Mouse (Mus musculus): Measurements from ENCODE around the gene Trim75.
"Not testable (repeated sequence)": the region's sequence is repeated elsewhere in the genome, so short reads cannot be mapped to it uniquely, and the experiment has no call there.

The Trim75 gene

DNA sequence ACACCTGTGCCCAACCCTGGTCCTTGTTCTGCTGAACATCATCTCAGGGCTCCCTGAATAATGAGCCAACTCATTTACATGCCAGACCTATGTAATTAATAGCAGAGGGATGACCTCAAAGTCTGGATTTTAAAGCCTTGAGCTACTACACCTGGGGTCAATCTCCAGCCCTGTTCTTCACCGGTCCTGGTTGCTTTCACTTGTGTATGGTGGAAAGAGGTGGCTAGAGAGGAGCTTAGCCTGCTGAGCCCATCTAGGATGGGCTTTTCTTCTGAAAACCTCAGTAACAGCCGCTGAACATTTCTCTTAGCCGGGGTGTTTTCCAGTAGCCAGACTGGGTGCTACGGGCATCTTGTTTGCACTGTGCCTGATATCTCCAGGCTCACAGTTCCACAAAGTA, at the start of gene Trim75:
Trim75 (minus strand) TSS at position 101 of the 400 bp plus-strand sequence.
- no peak for DNase-seq (ENCODE audit: low read depth, low spot score)

GRCm38 (mm10) chr8:65037117-65037533, 49.5 kb upstream of the Trim75 start, which contains the start of gene Apela:
Apela (minus strand) TSS chr8:65037336.
- DNase-seq (ENCODE audit: low read depth, low spot score) = peak; percentile 86

DNA sequence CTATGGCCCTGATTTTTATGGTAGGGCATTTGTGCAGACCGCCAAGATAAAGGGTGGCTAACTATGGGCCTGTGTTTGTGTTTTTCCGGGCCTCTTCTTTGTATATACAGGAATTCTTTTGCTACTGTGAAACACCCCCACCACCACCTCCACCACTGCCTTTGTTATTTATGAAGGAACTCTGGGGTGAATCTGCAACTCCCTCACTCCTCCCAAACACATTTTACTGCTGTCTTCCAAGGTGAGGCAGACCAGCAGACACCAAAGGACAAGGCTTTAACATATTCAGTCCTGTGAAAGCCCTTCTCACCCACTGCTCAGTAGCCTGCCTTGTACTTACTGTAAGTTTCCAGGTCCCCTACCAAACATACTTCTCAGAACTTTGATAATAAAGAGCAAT, 46.5 kb upstream of the Trim75 start:
- DNase-seq (ENCODE audit: low read depth, low spot score) = peak; percentile 93

DNA sequence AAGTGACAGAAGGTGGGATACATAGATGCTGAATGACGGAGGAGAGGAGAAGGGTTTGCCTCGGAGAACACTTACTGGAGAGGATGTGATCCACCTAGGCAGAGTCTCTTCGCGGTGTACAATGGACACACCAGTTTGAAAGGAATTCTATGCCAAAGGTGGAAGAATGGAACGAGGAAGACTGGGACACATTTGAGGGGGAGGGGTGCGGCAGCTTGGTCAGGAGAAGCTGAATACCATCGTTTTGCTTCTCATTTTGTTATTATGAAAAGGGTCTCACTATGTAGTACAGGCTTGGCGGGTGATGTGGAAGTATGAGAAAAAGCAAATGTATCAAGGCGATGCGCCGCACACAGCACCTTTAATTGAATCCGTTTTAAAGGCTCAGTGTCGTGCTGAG, 45.4 kb upstream of the Trim75 start:
- peak; percentile 34 for DNase-seq (ENCODE audit: low read depth, low spot score)

- DNase-seq (ENCODE audit: low read depth, low spot score) = no peak
Measured at GRCm38 (mm10) chr8:65032107-65032506, 44.5 kb upstream of the Trim75 start.

DNA sequence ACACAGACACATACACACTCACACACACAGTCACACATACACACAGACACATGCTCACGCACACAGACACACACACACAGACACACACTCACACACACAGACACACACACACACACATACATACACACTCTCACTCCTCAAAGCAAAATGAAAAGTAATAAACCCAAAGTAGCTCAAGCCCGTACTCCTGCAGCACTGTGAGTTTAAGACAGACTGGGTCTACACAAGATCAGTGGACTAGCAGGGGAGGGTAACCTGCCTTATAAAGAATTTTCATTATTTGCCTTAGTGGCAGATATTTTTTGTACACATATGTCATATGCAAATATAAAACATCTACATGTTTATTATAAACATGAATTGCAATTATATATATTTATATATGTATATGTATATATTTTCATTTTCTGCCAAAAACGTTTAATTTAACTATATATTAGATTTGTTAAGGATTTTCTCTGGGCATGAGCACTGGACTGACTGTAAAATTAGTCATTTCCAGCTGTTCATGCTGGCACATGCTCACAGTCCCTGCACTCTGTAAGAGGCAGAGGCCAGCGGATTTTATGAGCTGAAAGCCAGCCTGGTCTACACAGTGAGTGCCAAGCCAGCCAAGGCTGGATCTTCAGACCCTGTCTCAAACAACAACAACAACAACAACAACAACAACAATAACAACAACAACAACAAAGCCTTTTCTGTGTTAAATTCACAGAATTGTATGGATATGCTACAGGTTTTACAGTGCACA, 43.3 kb upstream of the Trim75 start:
- no peak for DNase-seq (ENCODE audit: low read depth, low spot score)

GRCm38 (mm10) chr8:65029776-65030175, 42.1 kb upstream of the Trim75 start:
- no peak for DNase-seq (ENCODE audit: low read depth, low spot score)

- DNase-seq (ENCODE audit: low read depth, low spot score) = peak; percentile 58
Measured at GRCm38 (mm10) chr8:65028959-65029686, 41.5 kb upstream of the Trim75 start.

DNA sequence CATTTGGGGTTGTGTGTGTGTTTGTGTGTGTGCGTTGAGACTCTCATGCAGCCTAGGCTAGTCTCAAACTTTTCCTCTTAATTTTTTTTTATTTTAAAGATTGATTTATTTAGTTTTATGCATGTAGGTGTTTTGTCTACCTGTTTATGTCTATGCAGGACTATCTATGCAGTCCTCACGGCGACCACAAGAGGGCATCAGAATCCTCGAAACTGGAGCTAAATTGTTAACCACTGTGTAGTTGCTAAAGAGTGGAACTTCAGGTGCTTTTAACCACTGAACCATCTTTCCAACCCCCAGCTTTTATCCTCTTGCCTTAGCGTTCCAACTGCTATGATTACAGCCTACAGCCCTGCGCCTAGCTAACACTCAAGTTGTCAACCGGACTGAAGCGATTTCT, 34.9 kb upstream of the Trim75 start:
- peak; percentile 83 for DNase-seq (ENCODE audit: low read depth, low spot score)

DNA sequence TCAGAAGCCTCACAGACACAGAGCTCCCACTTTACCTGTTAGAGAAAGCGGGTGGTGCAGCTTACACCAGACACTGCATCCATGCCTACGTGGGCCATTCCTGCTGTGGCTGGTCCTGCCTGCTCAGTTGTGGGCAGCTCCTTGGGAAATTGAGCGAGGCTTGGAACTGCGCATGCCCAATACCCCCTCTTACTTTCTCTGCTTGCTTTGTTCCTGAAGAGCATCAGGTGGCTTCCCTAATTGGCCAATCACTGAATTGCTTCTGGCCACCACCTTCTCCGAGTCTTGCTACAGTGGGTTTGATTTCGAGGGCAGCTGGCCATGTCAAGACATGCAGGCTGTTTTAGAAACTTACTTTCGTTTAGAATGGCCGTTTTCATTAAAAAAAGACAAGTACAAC, 30.8 kb upstream of the Trim75 start, which contains the start of the genes Trim61 and Trim60:
Trim61 (minus strand) TSS at position 101 of the 400 bp plus-strand sequence.
Trim60 (minus strand) TSS at position 162 of the 400 bp plus-strand sequence.
- no peak for DNase-seq (ENCODE audit: low read depth, low spot score)

DNA sequence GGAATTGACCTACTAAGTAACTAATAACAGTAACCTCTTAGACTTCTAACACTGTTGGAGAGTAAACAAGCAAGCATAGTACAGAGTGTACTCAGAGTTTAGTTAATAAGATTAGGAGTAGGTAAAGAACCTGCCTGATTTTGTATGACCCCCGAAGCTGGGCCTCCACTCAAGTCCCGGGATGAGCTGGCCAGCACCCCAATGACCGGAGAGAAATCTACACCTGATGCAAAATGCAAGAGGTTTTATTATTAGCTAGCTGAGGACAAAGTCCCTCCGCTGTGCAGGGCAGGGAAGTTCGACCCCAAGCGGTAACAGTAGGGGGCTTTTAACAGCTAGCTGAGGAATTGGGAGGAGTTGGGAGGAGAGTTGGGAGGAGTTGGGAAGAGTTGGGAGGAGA, 20.0 kb upstream of the Trim75 start:
- not testable (repeated sequence) for DNase-seq (ENCODE audit: low read depth, low spot score)

GRCm38 (mm10) chr8:64998806-64999365, 11.3 kb upstream of the Trim75 start:
- DNase-seq (ENCODE audit: low read depth, low spot score) = no peak

DNA sequence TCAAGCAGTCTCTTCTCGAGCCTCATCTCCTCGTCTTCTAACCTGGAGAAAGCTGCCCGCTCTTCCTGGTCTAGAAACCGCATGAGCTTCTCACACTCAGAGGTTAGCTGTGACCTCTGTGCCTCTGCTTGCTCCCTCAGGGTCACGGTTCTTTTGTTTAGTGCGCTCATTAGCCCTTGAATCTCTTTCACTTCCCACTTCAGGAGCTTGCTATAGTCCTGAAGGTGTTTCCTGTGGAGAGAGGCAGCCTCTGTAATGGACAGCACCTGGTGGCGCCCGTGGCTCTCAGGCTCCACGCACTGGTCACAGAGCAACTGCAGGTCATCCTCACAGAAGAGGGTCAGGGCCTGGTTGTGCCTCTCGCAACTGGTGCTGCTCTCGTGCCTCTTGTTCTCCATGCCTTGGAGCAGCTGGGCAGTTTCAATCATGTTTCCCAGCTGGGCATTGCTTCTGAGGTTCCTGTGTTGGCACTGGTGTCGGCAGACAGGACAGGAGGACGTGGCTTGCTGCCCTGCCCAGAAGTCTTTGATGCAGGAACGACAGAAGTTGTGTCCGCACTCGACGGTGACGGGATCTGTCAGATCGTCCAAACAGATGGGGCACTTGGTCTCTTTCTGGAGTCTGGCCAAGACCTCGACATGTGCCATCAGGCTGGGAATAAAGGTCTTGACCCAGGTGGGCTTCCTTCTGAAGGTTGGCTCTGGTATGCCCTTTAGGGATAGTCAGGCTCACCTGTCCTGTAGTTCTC, 4.3 kb downstream of the Trim75 start:
- peak; percentile 33 for DNase-seq (ENCODE audit: low read depth, low spot score)

DNA sequence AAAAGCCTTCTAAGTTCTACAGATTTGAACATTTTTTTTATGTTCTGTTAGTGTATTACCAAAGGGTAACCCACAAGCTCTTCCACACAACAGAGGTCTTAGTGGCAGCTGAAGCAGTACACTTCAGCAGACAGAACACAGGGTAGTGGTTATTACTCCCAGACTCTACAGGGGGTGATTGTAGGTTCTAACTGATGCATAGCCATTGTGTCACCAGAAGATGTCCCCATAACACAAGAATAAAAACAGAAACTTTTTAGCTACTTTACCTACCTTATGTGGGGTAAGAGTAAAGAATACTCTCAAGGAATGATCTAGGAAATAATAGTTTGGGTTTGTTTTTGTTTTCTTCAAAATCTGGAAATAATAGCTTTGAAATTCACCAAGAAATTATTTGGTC, 24.8 kb downstream of the Trim75 start:
- peak; percentile 30 for DNase-seq (ENCODE audit: low read depth, low spot score)

DNA sequence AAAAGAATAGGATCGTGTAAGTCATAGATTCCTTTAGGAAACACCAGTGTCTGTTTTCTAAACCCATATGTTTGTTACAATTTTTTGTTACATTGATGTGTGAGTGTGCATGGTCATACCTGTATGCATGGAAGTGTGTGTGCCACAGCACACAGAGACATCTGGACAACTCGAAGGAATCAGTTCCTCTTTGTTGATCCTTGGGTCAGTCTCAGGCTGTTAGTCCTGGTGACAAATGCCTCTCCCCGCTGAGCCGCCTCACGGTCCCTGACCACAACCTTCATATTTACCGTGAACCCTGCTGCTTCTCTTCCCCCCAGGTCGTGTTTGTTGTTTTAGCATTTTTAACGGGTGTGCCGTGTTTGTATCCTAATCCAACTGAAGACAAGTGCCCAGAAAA, 28.6 kb downstream of the Trim75 start:
- no peak for DNase-seq (ENCODE audit: low read depth, low spot score)

GRCm38 (mm10) chr8:64952101-64952500, 35.5 kb downstream of the Trim75 start:
- peak; percentile 72 for DNase-seq (ENCODE audit: low read depth, low spot score)

DNA sequence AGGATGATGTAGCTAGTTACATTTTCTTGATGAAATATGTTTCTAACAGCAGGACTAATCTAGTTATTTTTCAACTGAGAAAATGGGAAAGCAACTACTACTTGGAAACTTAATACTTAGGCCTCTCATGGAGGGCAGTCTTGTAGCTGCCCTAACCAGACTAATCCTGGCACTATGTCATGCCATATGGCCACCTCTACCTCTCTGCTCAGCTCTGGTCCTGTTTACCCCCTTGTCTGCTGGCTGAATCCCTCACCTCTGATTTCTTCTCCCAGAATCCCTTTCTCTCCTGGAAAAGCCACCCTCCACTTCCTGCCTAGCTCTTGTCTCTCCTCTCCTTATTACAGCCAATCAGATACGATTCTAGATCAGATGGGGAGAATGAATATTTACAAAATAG, 39.3 kb downstream of the Trim75 start:
- no peak for DNase-seq (ENCODE audit: low read depth, low spot score)

- no peak for DNase-seq (ENCODE audit: low read depth, low spot score)
Measured at GRCm38 (mm10) chr8:64947698-64948034, 40.0 kb downstream of the Trim75 start.

GRCm38 (mm10) chr8:64946820-64947697, 40.6 kb downstream of the Trim75 start, which contains the start of gene Tmem192:
Tmem192 (plus strand) TSS chr8:64947185.
- peak; percentile 90 for DNase-seq (ENCODE audit: low read depth, low spot score)

DNA sequence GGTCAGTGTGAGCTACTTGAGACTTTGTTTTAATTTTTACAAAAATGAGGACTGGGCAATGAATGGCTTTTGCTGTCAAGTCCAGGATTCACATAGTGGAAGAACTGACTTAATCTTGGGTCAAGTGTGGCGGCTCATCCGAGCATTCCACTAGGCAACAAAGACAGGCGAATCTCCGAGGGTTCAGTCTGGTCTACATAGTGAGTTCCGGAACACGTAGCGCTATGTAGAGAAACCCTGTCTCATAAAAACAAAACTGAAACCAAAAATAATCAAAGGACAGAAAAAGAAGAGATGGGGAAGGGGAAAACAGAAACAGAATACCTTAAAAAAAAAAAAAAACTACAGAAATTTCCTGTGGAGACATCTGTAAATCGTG, 41.2 kb downstream of the Trim75 start:
- no peak for DNase-seq (ENCODE audit: low read depth, low spot score)

- no peak for DNase-seq (ENCODE audit: low read depth, low spot score)
Measured at GRCm38 (mm10) chr8:64945606-64946005, 42.0 kb downstream of the Trim75 start.

All from ES-CJ7 (cell line).